Mouse (Mus musculus) c-Kit-positive CD71-negative TER-119-negative erythroid progenitor cells, embryonic 14.5 days (primary cell): ENCODE data around the gene Mybbp1a.

Source experiments
- DNase-seq: peaks from one replicate; pipeline ENCODE4 v3.0.0-alpha.2; 2013; ENCODE audit warnings: low read depth

Gene Mybbp1a

DNA sequence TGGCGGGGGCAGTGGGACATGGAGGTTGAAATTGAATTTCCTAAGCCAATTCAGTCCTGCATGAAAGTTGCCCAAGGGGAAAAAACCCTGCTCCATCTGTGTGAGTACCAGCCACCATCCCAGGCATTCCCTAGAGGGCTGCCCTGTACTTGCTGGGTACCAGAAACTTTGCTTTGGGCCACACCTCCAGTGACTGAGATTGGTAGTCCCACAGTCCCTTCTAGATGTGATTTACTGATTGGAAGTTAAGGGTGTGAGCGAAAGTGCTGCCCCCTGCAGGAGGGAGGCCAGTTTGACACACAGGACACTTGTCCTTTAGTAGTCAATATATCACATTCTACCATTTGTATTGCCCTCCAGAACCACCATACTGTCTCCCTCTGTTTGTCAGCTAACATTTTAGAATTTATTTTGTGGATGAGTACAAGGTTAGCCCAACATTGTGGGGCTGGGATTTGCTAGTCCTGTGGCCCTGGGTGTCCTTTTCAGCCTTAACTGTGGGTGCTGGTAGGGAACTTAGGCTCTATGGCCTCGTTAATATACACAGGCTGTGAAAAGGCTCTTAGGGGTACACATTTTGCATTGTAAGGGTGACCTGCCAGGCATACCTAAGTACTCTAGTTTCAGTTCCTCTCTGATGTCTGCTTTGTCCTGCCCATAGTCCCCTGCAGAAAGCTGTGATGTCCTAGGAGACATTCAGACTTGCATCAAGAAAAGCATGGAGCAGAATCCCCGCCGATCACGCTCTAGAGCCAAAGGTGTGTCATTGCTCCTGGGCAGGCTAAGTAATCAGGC, 5.4 kb downstream of the Mybbp1a start:
- DNase-seq, result peak; percentile 58

- no peak for DNase-seq
These were observed 6.3 kb downstream of the Mybbp1a start for GRCm38 (mm10) chr11:72447475-72447874.

GRCm38 (mm10) chr11:72452140-72452665, 11.0 kb downstream of the Mybbp1a start:
- no peak for DNase-seq

- no peak for DNase-seq
These were observed 12.2 kb downstream of the Mybbp1a start for GRCm38 (mm10) chr11:72453105-72453953.

DNA sequence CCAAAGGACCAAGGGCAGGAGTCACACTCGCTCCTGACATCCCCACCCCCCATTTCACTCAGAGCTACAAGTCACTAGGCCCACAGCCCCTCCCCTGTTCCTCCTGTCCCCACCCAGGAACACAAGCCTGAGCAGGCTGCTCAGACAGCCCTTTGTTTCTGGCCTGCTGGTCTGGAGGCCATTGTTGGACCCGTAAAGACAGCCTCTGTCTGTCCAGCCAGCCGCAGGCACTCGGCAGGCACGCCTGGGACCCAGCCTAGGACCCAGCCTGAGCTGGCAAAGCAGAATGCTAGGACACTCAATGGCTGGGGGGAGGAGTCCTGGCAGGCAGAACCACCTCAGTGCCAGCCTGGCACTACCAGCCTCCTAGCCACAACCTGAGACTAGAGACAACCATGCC, 14.5 kb downstream of the Mybbp1a start:
- DNase-seq, result no peak

DNA sequence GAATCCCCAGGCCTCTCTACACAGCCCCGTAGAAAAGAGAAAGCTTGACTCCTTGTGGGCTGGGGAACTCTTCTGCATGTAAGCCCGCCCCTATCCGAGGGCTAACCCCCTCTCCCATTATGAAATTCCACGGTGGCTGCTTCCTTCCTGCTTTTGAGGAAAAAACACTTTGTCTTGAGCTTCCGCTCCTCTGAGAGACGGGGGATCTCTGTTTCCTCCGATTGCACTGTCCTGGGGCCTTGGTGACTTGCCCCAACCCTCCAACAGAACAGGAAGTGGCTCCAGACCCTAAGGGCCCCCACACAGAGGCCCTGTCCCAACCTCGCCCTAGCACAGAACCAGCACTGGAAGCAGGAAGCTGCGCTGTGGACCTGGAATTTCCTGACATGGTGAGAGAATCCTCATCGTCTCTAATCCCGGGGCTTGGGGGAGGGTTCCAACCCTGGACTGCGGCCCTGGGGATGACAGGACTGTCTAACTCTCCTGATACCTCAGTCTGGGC, 16.9 kb downstream of the Mybbp1a start:
- no peak for DNase-seq

- no peak for DNase-seq
These were observed 17.3 kb downstream of the Mybbp1a start for GRCm38 (mm10) chr11:72458502-72458901.

DNA sequence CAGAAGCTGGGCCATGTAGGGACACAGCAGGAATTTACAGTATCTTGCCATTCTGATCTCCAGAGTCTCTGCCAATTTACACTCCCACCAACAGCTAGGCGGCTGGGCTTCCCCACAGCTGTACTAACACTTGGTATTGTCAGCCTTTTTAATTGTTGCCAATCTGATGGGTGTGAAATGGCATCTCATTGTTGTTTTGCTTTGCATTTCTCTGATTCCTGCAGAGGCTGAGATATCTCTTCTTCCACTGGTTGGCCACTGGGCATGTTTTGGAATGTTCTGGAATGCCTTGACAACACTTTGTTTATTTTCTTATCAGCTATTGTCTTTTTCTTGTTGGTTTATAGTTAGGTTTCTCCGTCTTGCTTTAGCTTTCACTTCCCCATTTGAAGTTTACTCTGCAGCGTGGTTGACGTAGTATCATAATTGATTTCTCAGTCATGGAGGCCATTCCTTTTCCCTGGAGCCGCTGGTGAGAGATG, 20.4 kb downstream of the Mybbp1a start:
- no peak for DNase-seq

DNA sequence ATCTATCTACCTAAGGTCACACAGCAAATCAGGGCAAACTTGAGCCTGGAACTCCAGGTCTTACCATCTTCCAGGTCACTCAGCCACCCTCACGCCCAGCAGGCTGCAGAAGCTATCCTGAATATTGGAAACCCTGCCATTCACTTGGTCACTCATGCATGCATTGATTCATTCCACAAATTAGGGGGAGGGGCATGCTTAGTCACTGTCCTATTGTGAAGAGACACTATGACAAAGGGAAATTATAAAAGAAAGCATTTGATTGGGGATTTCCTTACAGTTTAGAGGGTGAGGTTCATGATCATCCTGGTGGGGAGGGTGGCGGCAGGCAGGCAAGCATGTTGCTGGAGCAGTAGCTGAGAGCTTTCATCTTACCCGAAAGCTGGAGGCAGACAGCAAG, 23.7 kb downstream of the Mybbp1a start:
- no peak for DNase-seq

GRCm38 (mm10) chr11:72465978-72466693, 25.0 kb downstream of the Mybbp1a start:
- no peak for DNase-seq

- no peak for DNase-seq
These were observed 25.7 kb downstream of the Mybbp1a start for GRCm38 (mm10) chr11:72466694-72467507.

DNA sequence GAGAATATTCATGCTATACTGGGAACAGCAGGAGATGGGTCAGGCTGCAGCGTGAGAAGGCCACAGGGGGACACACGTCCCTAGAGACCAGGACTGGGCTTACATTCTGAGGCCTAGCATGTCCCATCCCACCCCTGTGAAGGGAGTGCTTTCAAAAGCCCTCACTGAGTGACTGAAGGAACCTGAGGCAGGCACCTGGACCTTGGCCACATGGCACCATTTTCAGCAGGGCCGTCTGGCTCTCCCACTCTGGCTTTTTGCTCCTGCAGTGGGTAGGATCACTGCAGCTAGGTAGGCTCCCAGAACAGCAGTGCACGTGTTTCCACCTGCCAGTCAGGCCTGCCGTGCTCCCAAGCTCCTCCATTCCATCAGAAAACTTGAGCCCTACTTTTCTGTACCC, 27.4 kb downstream of the Mybbp1a start:
- DNase-seq, result no peak

- no peak for DNase-seq
These were observed 28.1 kb downstream of the Mybbp1a start for GRCm38 (mm10) chr11:72469217-72469616.

DNA sequence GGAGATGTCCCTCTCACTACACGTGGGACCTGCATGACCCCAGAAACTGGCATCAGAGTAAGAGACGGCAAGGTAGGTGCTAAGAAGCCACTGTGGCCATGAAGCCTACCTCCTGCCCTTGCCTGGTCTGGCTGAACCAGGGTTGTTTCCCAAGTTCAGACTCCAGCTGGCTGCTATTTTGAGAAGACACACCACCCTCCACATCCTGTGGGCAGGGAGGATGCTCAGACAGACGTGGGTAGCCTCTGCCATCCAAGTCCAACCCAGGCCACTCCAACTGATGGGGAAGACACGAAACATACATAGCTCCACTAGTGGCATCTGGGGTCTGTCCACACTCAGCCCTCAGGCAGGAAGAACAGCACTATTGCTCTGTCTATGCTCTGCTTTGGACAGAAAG, 28.8 kb downstream of the Mybbp1a start:
- no peak for DNase-seq

DNA sequence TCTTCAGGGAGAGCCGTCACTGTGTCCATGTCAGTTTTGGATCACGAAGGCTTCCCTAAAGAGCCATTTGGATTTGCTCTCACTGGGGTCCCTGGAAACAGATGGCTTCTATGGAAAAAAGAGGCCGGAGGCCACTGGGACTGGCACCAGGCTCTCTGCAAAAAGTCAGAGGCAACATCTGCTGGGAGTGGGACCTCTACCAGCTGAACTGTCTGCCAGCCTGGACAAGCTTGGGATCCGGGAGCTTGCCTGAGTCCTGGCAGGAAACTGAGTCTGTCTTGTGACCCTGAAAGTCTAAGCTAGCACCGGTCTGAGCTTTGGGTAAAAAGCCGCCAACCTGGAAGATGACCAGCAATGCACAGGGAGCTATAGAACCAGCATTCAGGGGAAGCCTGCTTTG, 30.2 kb downstream of the Mybbp1a start:
- DNase-seq, result no peak

DNA sequence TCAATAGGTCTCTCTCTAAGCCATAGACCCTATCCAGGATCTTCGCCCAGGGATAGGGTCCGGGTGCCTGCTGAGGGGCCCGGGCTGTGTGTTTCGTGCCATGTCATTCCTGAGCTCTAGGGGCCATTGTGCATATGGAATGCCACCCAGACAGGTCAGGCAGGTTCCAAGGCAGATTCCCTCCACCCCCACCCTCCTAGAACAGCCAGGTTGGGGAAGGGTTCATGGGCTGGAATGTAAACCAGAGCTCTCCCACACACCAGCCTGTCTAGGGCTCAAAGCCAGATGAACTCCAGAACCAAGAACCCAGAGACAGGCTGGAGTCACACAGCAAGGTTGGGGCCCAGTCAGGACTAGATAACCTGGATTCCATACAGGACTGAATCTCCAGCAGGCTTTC, 32.4 kb downstream of the Mybbp1a start:
- DNase-seq, result no peak

DNA sequence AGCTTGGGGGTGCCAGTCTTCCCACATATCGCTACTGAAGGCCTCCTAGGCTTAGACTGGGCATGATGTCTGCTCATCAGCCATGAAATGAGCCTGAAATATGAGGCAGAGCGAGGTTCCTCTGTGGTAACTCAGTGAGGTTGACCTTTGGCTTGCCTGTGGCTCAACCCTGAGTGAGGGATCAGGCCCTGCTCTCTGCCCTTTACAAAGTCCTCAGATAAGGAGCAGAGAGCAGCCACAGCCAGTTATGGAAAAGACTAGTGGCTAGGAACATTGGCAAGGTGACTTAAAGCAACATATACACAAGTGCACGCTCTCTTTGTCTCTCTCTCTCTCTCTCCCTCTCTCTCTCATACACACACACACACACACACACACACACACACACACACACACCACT, 33.8 kb downstream of the Mybbp1a start:
- no peak for DNase-seq

GRCm38 (mm10) chr11:72475408-72475807, 34.3 kb downstream of the Mybbp1a start:
- DNase-seq, result peak; percentile 60

GRCm38 (mm10) chr11:72476074-72476625, 35.0 kb downstream of the Mybbp1a start:
- no peak for DNase-seq

- DNase-seq, result no peak
These were observed 36.0 kb downstream of the Mybbp1a start for GRCm38 (mm10) chr11:72477182-72477581.

DNA sequence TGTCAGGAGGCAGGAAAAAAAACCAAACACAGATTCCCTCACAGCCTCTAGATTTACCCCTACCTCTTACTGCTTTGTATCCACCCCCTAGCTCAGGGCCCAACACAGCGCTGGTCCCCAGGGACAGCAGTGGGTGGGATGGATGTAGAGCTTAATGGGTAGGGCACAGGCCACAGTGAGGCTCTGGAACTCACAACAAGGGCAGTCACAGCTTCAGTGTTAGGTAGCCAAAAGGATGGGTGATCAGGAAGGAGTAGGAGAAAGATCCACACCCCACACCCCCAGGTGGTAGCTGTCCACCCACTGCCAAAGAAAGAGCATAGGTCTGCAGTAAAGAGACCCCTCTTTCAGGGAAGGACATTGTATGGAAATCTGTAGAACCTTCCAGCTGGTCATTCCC, 36.5 kb downstream of the Mybbp1a start:
- DNase-seq, result no peak
